Mouse (Mus musculus) MEL (cell line): ENCODE results near the gene Pla1a.

ENCODE experiments used
- CHD2 ChIP-seq: IDR thresholded peaks from 2 replicates; pipeline ENCODE4 v1.6.1; 2011; ENCODE audit warnings: low read length, improper control_type of control experiment
- CTCF ChIP-seq, 3 experiments: IDR thresholded peaks in 2 of 3; conservative IDR thresholded peaks in 1 of 3; 2 replicates each; pipeline ENCODE4 v1.5.1; 2011 to 2012; ENCODE audit warnings: low read length in 3 of 3, low read depth in 2 of 3, mild to moderate bottlenecking in 2 of 3, improper control_type of control experiment in 1 of 3, inconsistent platforms in 1 of 3, mixed read lengths in 1 of 3, moderate library complexity in 1 of 3; ENCODE audit not compliant: control insufficient read depth in 1 of 3, insufficient read depth in 1 of 3, poor library complexity in 1 of 3, severe bottlenecking in 1 of 3
- ELF1 ChIP-seq: IDR thresholded peaks from 2 replicates; pipeline ENCODE4 v1.6.1; 2014; ENCODE audit warnings: low read depth, mild to moderate bottlenecking, inconsistent platforms, low read length, improper control_type of control experiment, moderate library complexity
- POLR2A ChIP-seq, 2 experiments: IDR thresholded peaks; 2 replicates each; pipeline ENCODE4 v1.6.1; 2011 to 2012; ENCODE audit warnings: low read length in 2 of 2, mild to moderate bottlenecking in 2 of 2, control low read depth in 1 of 2, improper control_type of control experiment in 1 of 2, low read depth in 1 of 2, moderate library complexity in 1 of 2; ENCODE audit not compliant: control insufficient read depth in 1 of 2, insufficient read depth in 1 of 2, poor library complexity in 1 of 2
- POLR2AphosphoS5 ChIP-seq: IDR thresholded peaks from 2 replicates; pipeline ENCODE4 v1.6.1; 2012; ENCODE audit warnings: low read depth, borderline replicate concordance, mild to moderate bottlenecking, inconsistent platforms, low read length, moderate library complexity, mixed read lengths

DNA sequence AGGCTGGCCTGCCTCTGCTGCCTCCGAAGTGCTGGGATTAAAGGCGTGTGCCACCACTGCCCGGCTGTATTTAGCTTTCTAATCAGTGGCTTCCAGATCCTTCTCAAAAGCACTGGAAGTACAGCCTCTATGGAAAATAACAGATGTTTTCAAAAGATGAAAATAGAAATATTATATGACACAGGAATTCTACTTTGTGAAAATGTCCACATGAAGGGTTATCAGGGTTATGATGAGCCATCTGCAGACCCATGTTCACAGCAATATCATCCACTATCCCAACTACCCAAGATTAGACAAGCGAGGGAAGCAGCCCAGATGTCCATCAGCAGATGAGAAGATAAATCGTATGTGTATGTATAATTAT is 39.5 kb upstream of the Pla1a start:
- TF ChIP-seq CHD2 = no peak
- no peak for TF ChIP-seq CTCF (IDR thresholded peaks at IDR 0.05 in 2 of 3, conservative IDR thresholded peaks at IDR 0.05 in 1 of 3; ENCODE audit: control insufficient read depth in 1 of 3, insufficient read depth in 1 of 3, low read depth in 2 of 3, low read length in 3 of 3, poor library complexity in 1 of 3, severe bottlenecking in 1 of 3)
- no peak for TF ChIP-seq ELF1
- TF ChIP-seq POLR2AphosphoS5 = no peak
- TF ChIP-seq POLR2A (IDR thresholded peaks at IDR 0.05; ENCODE audit: control insufficient read depth in 1 of 2, insufficient read depth in 1 of 2, low read depth in 1 of 2, low read length in 2 of 2, poor library complexity in 1 of 2) = no peak; a peak in 1 of 4 replicates
